Mouse (Mus musculus) hindbrain, embryonic 15.5 days (tissue): Measurements from ENCODE around the gene Anks3. TPM values are rescaled to one million over a fixed set of nuclear protein-coding genes. Genes with fewer than 3 reads are reported as not detected.

Experiments used
- ATAC-seq: fragments of 200-750 bp; cut with Nextera tagmentation; 2 replicates; pipeline ENCODE4 v1.8.0; 2017; ENCODE audit warnings: low read depth, moderate number of reproducible peaks, moderate TSS enrichment; ENCODE audit not compliant: low FRiP score
- H3K27ac ChIP-seq: fragments of 300-500 bp; sonication (generic); replicated peaks from 2 replicates; pipeline ENCODE4 v1.5.1; 2015; ENCODE audit warnings: mild to moderate bottlenecking, inconsistent platforms
- H3K27me3 ChIP-seq: fragments of 300-500 bp; sonication (generic); 2 replicates; pipeline ENCODE4 v1.6.1; 2015; ENCODE audit warnings: control low read depth, inconsistent platforms
- H3K36me3 ChIP-seq: fragments of 300-500 bp; sonication (generic); 2 replicates; pipeline ENCODE4 v1.6.1; 2015; ENCODE audit warnings: control low read depth, inconsistent platforms
- H3K4me1 ChIP-seq: fragments of 300-500 bp; sonication (generic); replicated peaks from 2 replicates; pipeline ENCODE4 v1.6.1; 2015; ENCODE audit warnings: control low read depth, inconsistent platforms
- H3K4me2 ChIP-seq: fragments of 300-500 bp; sonication (generic); 2 replicates; pipeline ENCODE4 v1.6.1; 2015; ENCODE audit warnings: moderate library complexity, mild to moderate bottlenecking, inconsistent platforms
- H3K4me3 ChIP-seq: fragments of 300-500 bp; sonication (generic); 2 replicates; pipeline ENCODE4 v1.5.1; 2015; ENCODE audit warnings: mild to moderate bottlenecking, inconsistent platforms
- H3K9ac ChIP-seq: fragments of 300-500 bp; sonication (generic); 2 replicates; pipeline ENCODE4 v1.6.1; 2015; ENCODE audit warnings: inconsistent platforms
- H3K9me3 ChIP-seq: fragments of 300-500 bp; sonication (generic); 2 replicates; pipeline ENCODE4 v1.6.1; 2016; ENCODE audit warnings: control low read depth, inconsistent platforms
- WGBS: fragments of 180-500 bp; shearing (Covaris S2); methylation state at CpG from one replicate; pipeline ENCODE4 v1.1.7; 2015; 5-methylcytosine and 5-hydroxymethylcytosine counted together
- polyA plus RNA-seq: library from polyadenylated mRNA; unstranded; fragments of >200 nt; fragmentation: Nextera tagmentation; extraction: Ambion mirVana; gene quantifications from 2 replicates; pipeline ENCODE4 v1.2.1, GENCODE M21; 2015

The Anks3 gene
- polyA plus RNA-seq, 1 experiment from 2014 or later: 71.4 TPM

GRCm38 (mm10) chr16:4902390-4902789 lies 61.6 kb downstream of the Anks3 start:
- Histone ChIP-seq H3K27ac (no peak overlapping the region), H3K36me3 (no peaks in the 10 kb centered on the region), H3K9ac (no peak overlapping the region), H3K4me1 (no peaks in the 10 kb centered on the region; the same call in 1 of the 2 replicates), H3K4me2 (no peak overlapping the region), H3K9me3 (no peaks in the 10 kb centered on the region), H3K4me3 (no peak overlapping the region), H3K27me3 (no peaks in the 10 kb centered on the region)
- ATAC-seq: no peak
- 83% methylated on average over 2 of the region's 2 CpGs for WGBS

DNA sequence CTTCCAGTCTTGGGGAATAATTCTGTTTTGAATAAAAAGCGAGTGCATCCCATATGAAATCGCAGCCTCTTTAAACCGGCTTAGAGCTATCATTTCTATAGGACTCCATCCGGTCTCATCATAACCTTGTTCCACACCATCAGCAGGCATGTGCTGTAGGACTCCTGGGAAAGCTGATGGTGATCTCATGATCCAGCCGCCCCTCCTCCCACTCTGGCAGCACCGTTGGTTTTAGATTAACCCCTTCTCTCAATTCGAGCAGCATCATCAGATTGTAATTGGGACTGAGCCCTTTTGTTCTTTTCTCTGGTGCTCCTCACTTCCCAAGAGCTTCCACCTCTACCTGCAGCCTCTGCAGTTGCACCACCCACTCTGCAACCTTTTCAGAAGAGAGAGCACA lies 62.8 kb downstream of the Anks3 start:
- no peaks in the 10 kb centered on the region for H3K27me3 ChIP-seq
- H3K27ac ChIP-seq: no peak overlapping the region; the same call in 1 of the 2 replicates
- no peaks in the 10 kb centered on the region for H3K9me3 ChIP-seq
- H3K4me1 ChIP-seq: no peaks in the 10 kb centered on the region; the same call in none of the 2 replicates
- no peak for ATAC-seq
- no peak overlapping the region for H3K9ac ChIP-seq
- no peak overlapping the region for H3K4me3 ChIP-seq
- 47% methylated on average over 7 of the region's 7 CpGs for WGBS
- H3K4me2 ChIP-seq: no peak overlapping the region
- no peaks in the 10 kb centered on the region for H3K36me3 ChIP-seq

- WGBS: 85% methylated on average over 2 of the region's 2 CpGs
- Histone ChIP-seq H3K4me1 (no peaks in the 10 kb centered on the region; the same call in none of the 2 replicates), H3K4me3 (no peak overlapping the region), H3K4me2 (no peak overlapping the region), H3K9ac (no peak overlapping the region), H3K36me3 (no peaks in the 10 kb centered on the region), H3K27me3 (no peaks in the 10 kb centered on the region), H3K27ac (no peak overlapping the region), H3K9me3 (no peaks in the 10 kb centered on the region)
- no peak for ATAC-seq
Observed at GRCm38 (mm10) chr16:4899711-4900110, 64.3 kb downstream of the Anks3 start.

GRCm38 (mm10) chr16:4898881-4899280 lies 65.1 kb downstream of the Anks3 start:
- no peak for ATAC-seq
- Histone ChIP-seq H3K4me3 (no peak overlapping the region), H3K36me3 (no peaks in the 10 kb centered on the region), H3K4me2 (no peak overlapping the region), H3K4me1 (no peaks in the 10 kb centered on the region; the same call in none of the 2 replicates), H3K27me3 (no peaks in the 10 kb centered on the region), H3K9me3 (no peaks in the 10 kb centered on the region), H3K9ac (no peak overlapping the region), H3K27ac (no peak overlapping the region)
- WGBS: 82% methylated on average over 6 of the region's 6 CpGs

- no peak for ATAC-seq
- no peak overlapping the region for H3K27ac ChIP-seq
- WGBS: 57% methylated on average over 7 of the region's 7 CpGs
- H3K9me3 ChIP-seq: no peaks in the 10 kb centered on the region
- H3K9ac ChIP-seq: no peak overlapping the region
- no peaks in the 10 kb centered on the region; the same call in 1 of the 2 replicates for H3K4me1 ChIP-seq
- H3K27me3 ChIP-seq: no peaks in the 10 kb centered on the region
- H3K4me3 ChIP-seq: no peak overlapping the region
- peaks cover 3% of the 10 kb centered on the region; the same call in 1 of the 2 replicates for H3K36me3 ChIP-seq
- no peak overlapping the region for H3K4me2 ChIP-seq
Observed at GRCm38 (mm10) chr16:4897146-4897730, 66.8 kb downstream of the Anks3 start.

GRCm38 (mm10) chr16:4896249-4897027 lies 67.6 kb downstream of the Anks3 start:
- Histone ChIP-seq H3K27ac (no peak overlapping the region), H3K4me2 (no peak overlapping the region), H3K27me3 (no peaks in the 10 kb centered on the region), H3K9ac (no peak overlapping the region), H3K4me1 (no peaks in the 10 kb centered on the region; the same call in 1 of the 2 replicates), H3K9me3 (no peaks in the 10 kb centered on the region), H3K36me3 (peaks cover 3% of the 10 kb centered on the region; the same call in 1 of the 2 replicates), H3K4me3 (no peak overlapping the region)
- no peak for ATAC-seq
- WGBS: 82% methylated on average over 5 of the region's 5 CpGs

DNA sequence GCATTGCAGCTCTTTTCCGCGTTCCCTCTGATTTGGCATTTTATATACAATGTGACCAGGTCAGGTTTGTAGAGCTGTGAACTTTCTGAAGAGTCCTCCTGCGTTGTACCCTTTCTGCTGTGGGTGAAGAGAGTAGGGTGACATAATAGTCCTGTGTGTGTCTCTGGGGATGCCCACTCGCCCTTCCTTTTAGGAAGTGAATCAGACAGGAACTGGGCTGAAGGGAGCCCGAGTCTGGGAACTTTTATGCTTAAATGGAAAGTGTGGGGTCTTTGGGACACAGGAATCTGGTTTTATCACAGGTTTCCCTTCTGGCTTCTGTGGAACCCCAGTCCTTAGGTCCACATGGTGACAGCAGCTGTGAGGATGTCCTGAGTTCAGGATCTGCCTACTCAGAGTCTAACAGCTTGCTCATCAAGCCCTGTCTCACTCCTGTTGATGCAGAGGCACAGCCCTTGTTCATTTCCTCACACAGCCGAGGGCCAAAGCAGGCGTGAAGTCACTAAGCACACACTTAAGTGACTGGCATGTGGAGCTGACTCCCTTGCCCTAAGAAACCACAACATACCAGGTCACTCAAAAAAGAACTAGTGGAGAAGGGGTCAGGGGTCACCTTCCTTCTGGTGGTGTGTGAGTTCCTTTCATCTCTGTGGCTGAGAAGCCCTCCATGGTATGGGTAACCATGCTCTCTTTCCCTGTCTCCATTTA lies 69.7 kb downstream of the Anks3 start:
- Histone ChIP-seq H3K9me3 (no peaks in the 10 kb centered on the region), H3K36me3 (peaks cover 3% of the 10 kb centered on the region; the same call in 1 of the 2 replicates), H3K27me3 (no peaks in the 10 kb centered on the region), H3K9ac (no peak overlapping the region), H3K4me2 (no peak overlapping the region), H3K4me1 (peaks cover 17% of the 10 kb centered on the region; the same call in 1 of the 2 replicates), H3K4me3 (no peak overlapping the region), H3K27ac (no peak overlapping the region)
- 81% methylated on average over 7 of the region's 7 CpGs for WGBS
- ATAC-seq: no peak

DNA sequence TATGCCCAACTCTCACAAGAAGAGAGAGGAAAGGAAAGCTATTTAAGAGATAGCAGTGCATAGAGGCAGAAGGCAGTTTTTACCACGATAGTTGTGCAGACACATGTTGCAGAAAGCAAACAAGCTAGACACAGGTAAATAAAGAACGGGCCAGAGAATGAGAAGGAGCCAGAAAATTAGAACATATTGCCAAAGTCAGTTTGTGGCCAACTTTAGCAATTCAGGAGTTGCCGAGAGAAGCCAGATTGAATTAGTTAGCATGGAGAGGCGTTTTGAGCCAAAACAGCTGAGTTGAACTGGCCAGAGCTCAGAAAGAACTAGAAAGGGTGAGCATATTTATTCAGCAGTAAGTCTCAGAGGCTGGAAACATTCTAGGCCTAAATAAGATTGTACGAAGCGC lies 71.8 kb downstream of the Anks3 start:
- no peak overlapping the region for H3K9ac ChIP-seq
- no peaks in the 10 kb centered on the region for H3K9me3 ChIP-seq
- H3K4me2 ChIP-seq: no peak overlapping the region
- peaks cover 3% of the 10 kb centered on the region; the same call in 1 of the 2 replicates for H3K36me3 ChIP-seq
- 86% methylated on average over 6 of the region's 6 CpGs for WGBS
- no peak overlapping the region for H3K4me3 ChIP-seq
- H3K4me1 ChIP-seq: peaks cover 38% of the 10 kb centered on the region
- H3K27ac ChIP-seq: no peak overlapping the region
- ATAC-seq: no peak
- H3K27me3 ChIP-seq: no peaks in the 10 kb centered on the region

Other genes starting within 250 kb of the Anks3 start
- gene Nmral1, start 244.8 kb downstream of the Anks3 start, polyA plus RNA-seq: 64.5 and 68.4 TPM in 2 replicates
- gene Hmox2, start 237.8 kb downstream of the Anks3 start, polyA plus RNA-seq: 108 and 109 TPM in 2 replicates
- 125 and 134 TPM in 2 replicates for gene Cdip1, start 173.9 kb downstream of the Anks3 start, polyA plus RNA-seq
- 0.26 and 0.43 TPM in 2 replicates for gene 4930562C15Rik, start 128.8 kb downstream of the Anks3 start, polyA plus RNA-seq
- 51.1 and 69.2 TPM in 2 replicates for gene Ubald1, start 83.9 kb downstream of the Anks3 start, polyA plus RNA-seq
- gene Mgrn1, start 78.0 kb downstream of the Anks3 start, polyA plus RNA-seq: 118 and 126 TPM in 2 replicates
- gene Nudt16l1, start 25.4 kb downstream of the Anks3 start, polyA plus RNA-seq: 128 and 130 TPM in 2 replicates
- gene Sept12, start 33.6 kb upstream of the Anks3 start, polyA plus RNA-seq: not detected in 2 replicates
- 2.7 and 4.3 TPM in 2 replicates for gene Smim22, start 43.1 kb upstream of the Anks3 start, polyA plus RNA-seq
- gene Rogdi, start 49.3 kb upstream of the Anks3 start, polyA plus RNA-seq: 140 and 164 TPM in 2 replicates
- 176 and 180 TPM in 2 replicates for gene Glyr1, start 85.7 kb upstream of the Anks3 start, polyA plus RNA-seq
- 13.0 and 13.9 TPM in 2 replicates for gene Ubn1, start 85.9 kb upstream of the Anks3 start, polyA plus RNA-seq
- gene Ppl, start 168.2 kb upstream of the Anks3 start, polyA plus RNA-seq: 0.16 and 0.18 TPM in 2 replicates
- 0.41 and 0.56 TPM in 2 replicates for gene Sec14l5, start 182.9 kb upstream of the Anks3 start, polyA plus RNA-seq
- 12.2 and 13.0 TPM in 2 replicates for gene Nagpa, start 239.8 kb upstream of the Anks3 start, polyA plus RNA-seq